Comparison of ENCODE assay signal across 10 mouse cellular contexts in genomic region chr3:51745162-51745561, GRCm38 (mm10).
DNase-seq lines count a peak whose midpoint lies in the region; ATAC-seq and TF ChIP-seq lines count a peak whose summit lies in the region.
"Had no signal": no experiment of that assay in that cellular context is flagged by ENCODE, and none has a peak within 500 bp of the region (broad histone marks: within the 10 kb centered on the region; RNA-seq: fewer than 3 reads in every experiment).

No protein-coding gene starts in this region.

- H3K4me1 ChIP-seq in kidney, embryonic 16.5 days (ENCODE audit: insufficient read depth, low read length), result peaks cover 39% of the 10 kb centered on the region
- H3K4me1 ChIP-seq in kidney, adult 2 months (ENCODE audit: control insufficient read depth, insufficient read depth, low read length), result peaks cover 17% of the 10 kb centered on the region
- H3K4me1 ChIP-seq in MEL (ENCODE audit: control insufficient read depth in 1 of 2, insufficient read depth in 2 of 2, low read length in 2 of 2), result peaks cover 24 to 43% of the 10 kb centered on the region in 2 experiments
- H3K4me1 ChIP-seq in midbrain, embryonic 16.5 days (ENCODE audit: control insufficient read depth, insufficient read depth, low read length), result peaks cover 25% of the 10 kb centered on the region
- peaks cover 42% of the 10 kb centered on the region for H3K4me1 ChIP-seq in hindbrain, embryonic 10.5 days (replicated peaks)

- H3K9me3 ChIP-seq in kidney, embryonic 16.5 days (ENCODE audit: low read length), result no peaks in the 10 kb centered on the region
- H3K9me3 ChIP-seq in MEL (replicated peaks; ENCODE audit: insufficient read depth, low read length), result no peaks in the 10 kb centered on the region
- H3K9me3 ChIP-seq in midbrain, embryonic 16.5 days (replicated peaks; ENCODE audit: control insufficient read depth, low read length, poor library complexity, severe bottlenecking), result no peaks in the 10 kb centered on the region
- H3K9me3 ChIP-seq in hindbrain, embryonic 10.5 days, result no peaks in the 10 kb centered on the region

- no peak for TF ChIP-seq RAD21 in MEL (IDR thresholded peaks at IDR 0.05; ENCODE audit: low read depth, low read length)

- no peak for TF ChIP-seq EP300 in MEL (IDR thresholded peaks at IDR 0.05; ENCODE audit: low read depth in 1 of 2, low read length in 2 of 2)

- no peaks in the 10 kb centered on the region for H3K79me2 ChIP-seq in MEL (ENCODE audit: control insufficient read depth, insufficient read depth, low read length, poor library complexity)

- TF ChIP-seq POLR2A in kidney, adult 2 months (IDR thresholded peaks at IDR 0.05; ENCODE audit: low read depth, low read length), result no peak
- no peak for TF ChIP-seq POLR2A in MEL (IDR thresholded peaks at IDR 0.05; ENCODE audit: control insufficient read depth in 1 of 2, insufficient read depth in 1 of 2, low read depth in 1 of 2, low read length in 2 of 2, poor library complexity in 1 of 2)

- H3K4me2 ChIP-seq in kidney, embryonic 16.5 days (replicated peaks; ENCODE audit: low read depth, low read length), result no peak overlapping the region
- no peak overlapping the region for H3K4me2 ChIP-seq in midbrain, embryonic 16.5 days (ENCODE audit: low read length)
- H3K4me2 ChIP-seq: midbrain, embryonic 12.5 days had no signal

- H3K27me3 ChIP-seq in kidney, embryonic 16.5 days (ENCODE audit: insufficient read depth, low read length), result no peaks in the 10 kb centered on the region
- no peaks in the 10 kb centered on the region for H3K27me3 ChIP-seq in kidney, adult 2 months (replicated peaks; ENCODE audit: control insufficient read depth, insufficient read depth, low read length)
- H3K27me3 ChIP-seq in MEL (ENCODE audit: control insufficient read depth in 1 of 2, insufficient read depth in 2 of 2, low read length in 2 of 2), result no peaks in the 10 kb centered on the region
- H3K27me3 ChIP-seq in midbrain, embryonic 16.5 days (ENCODE audit: control insufficient read depth, insufficient read depth, low read depth, low read length), result no peaks in the 10 kb centered on the region
- H3K27me3 ChIP-seq in hindbrain, embryonic 10.5 days (ENCODE audit: insufficient read depth, poor library complexity, severe bottlenecking), result no peaks in the 10 kb centered on the region
- H3K27me3 ChIP-seq: midbrain, embryonic 12.5 days had no signal

- H3K4me3 ChIP-seq in kidney, embryonic 16.5 days (ENCODE audit: low read length), result no peak overlapping the region
- H3K4me3 ChIP-seq in kidney, adult 2 months (ENCODE audit: insufficient read depth, low read depth, low read length), result no peak overlapping the region
- peak overlapping the region in 1 of 2 experiments; percentile 44; a peak in 1 of 4 replicates for H3K4me3 ChIP-seq in MEL (ENCODE audit: control insufficient read depth in 1 of 2, insufficient read depth in 1 of 2, low read depth in 2 of 2, low read length in 2 of 2)
- no peak overlapping the region for H3K4me3 ChIP-seq in midbrain, embryonic 16.5 days (ENCODE audit: low read depth, low read length)
- no peak overlapping the region for H3K4me3 ChIP-seq in hindbrain, embryonic 10.5 days
- H3K4me3 ChIP-seq: midbrain, embryonic 12.5 days had no signal

- WGBS in kidney, embryonic 16.5 days, result 66% methylated on average over 8 of the region's 8 CpGs
- 81% methylated on average over 8 of the region's 8 CpGs for WGBS in kidney, adult 2 months
- WGBS in midbrain, embryonic 16.5 days, result 93% methylated on average over 8 of the region's 8 CpGs
- 80% methylated on average over 8 of the region's 8 CpGs for WGBS in hindbrain, embryonic 10.5 days

- peak overlapping the region; percentile 78 for H3K27ac ChIP-seq in kidney, embryonic 16.5 days (ENCODE audit: low read length)
- no peak overlapping the region for H3K27ac ChIP-seq in kidney, adult 2 months (ENCODE audit: insufficient read depth, low read depth, low read length)
- peak overlapping the region; percentile 84 for H3K27ac ChIP-seq in MEL (ENCODE audit: control insufficient read depth, low read depth, low read length)
- no peak overlapping the region for H3K27ac ChIP-seq in midbrain, embryonic 16.5 days (ENCODE audit: low read length)
- no peak overlapping the region for H3K27ac ChIP-seq in hindbrain, embryonic 10.5 days

- no peak for ATAC-seq in kidney, embryonic 16.5 days (ENCODE audit: low FRiP score, low TSS enrichment)
- ATAC-seq in inflammation-experienced regulatory T-cells, adult 6 months, result peak; percentile 81
- ATAC-seq in midbrain, embryonic 16.5 days, result no peak

- H3K9ac ChIP-seq in kidney, embryonic 16.5 days (replicated peaks; ENCODE audit: low read length), result no peak overlapping the region
- H3K9ac ChIP-seq in MEL (ENCODE audit: control insufficient read depth, low read depth, low read length, poor library complexity, severe bottlenecking), result peak overlapping the region; percentile 44; the same call in 1 of the 2 replicates
- no peak overlapping the region for H3K9ac ChIP-seq in midbrain, embryonic 16.5 days (ENCODE audit: low read depth, low read length)
- H3K9ac ChIP-seq: midbrain, embryonic 12.5 days had no signal

- no peak for DNase-seq in kidney, adult 2 months
- DNase-seq in MEL (ENCODE audit: low read depth, low spot score), result no peak
- DNase-seq in natural killer cell, adult 2 months (ENCODE audit: low spot score in 2 of 2), result peak; percentile 76 to 91
- DNase-seq in layer of hippocampus, postnatal 36 days, result no peak
- DNase-seq in hindbrain, embryonic 10.5 days (ENCODE audit: low spot score), result no peak
- DNase-seq: left cerebral cortex, postnatal 4 days had no signal

- no peaks in the 10 kb centered on the region; the same call in 1 of the 2 replicates for H3K36me3 ChIP-seq in kidney, embryonic 16.5 days (ENCODE audit: insufficient read depth, low read length)
- no peaks in the 10 kb centered on the region for H3K36me3 ChIP-seq in kidney, adult 2 months (ENCODE audit: control insufficient read depth, insufficient read depth, low read length)
- peaks cover 0 to 36% of the 10 kb centered on the region in 2 experiments; a peak in 2 of 4 replicates for H3K36me3 ChIP-seq in MEL (ENCODE audit: control insufficient read depth in 1 of 2, insufficient read depth in 2 of 2, low read length in 2 of 2)
- H3K36me3 ChIP-seq in midbrain, embryonic 16.5 days (ENCODE audit: control insufficient read depth, insufficient read depth, low read length), result no peaks in the 10 kb centered on the region
- no peaks in the 10 kb centered on the region for H3K36me3 ChIP-seq in hindbrain, embryonic 10.5 days
- H3K36me3 ChIP-seq: midbrain, embryonic 12.5 days had no signal

- TF ChIP-seq CTCF in kidney, adult 2 months (conservative IDR thresholded peaks at IDR 0.05; ENCODE audit: insufficient read depth, insufficient read length, low read depth, low read length), result no peak
- no peak for TF ChIP-seq CTCF in MEL (IDR thresholded peaks at IDR 0.05 in 2 of 3, conservative IDR thresholded peaks at IDR 0.05 in 1 of 3; ENCODE audit: control insufficient read depth in 1 of 3, insufficient read depth in 1 of 3, low read depth in 2 of 3, low read length in 3 of 3, poor library complexity in 1 of 3, severe bottlenecking in 1 of 3)

TF ChIP-seq in MEL, 35 proteins besides CTCF, POLR2A, EP300 and RAD21:
- TF ChIP-seq MXI1 (IDR thresholded peaks at IDR 0.05; ENCODE audit: low read depth, low read length) (no peak), TBP (IDR thresholded peaks at IDR 0.05; ENCODE audit: low read depth, low read length) (no peak), MAX (IDR thresholded peaks at IDR 0.05; ENCODE audit: low read length) (no peak), UBTF (IDR thresholded peaks at IDR 0.05; ENCODE audit: borderline replicate concordance, insufficient read depth, low read depth, low read length) (no peak), HCFC1 (IDR thresholded peaks at IDR 0.05; ENCODE audit: low read depth, low read length) (no peak), KAT2A (conservative IDR thresholded peaks at IDR 0.05; ENCODE audit: low read depth, low read length) (no peak), MYC (IDR thresholded peaks at IDR 0.05; ENCODE audit: low read depth, low read length) (no peak), NELFE (IDR thresholded peaks at IDR 0.05; ENCODE audit: low read depth, low read length) (no peak)
TF ChIP-seq in MEL: peak in this region for 0.

Comparison
In these comparisons a context has a peak if more than half of its experiments do, and no peak if none do; other contexts are left out.
1. H3K27ac ChIP-seq: peak in kidney, embryonic 16.5 days (single experiment) and MEL (single experiment); none in kidney, adult 2 months (single experiment), midbrain, embryonic 16.5 days (single experiment) and hindbrain, embryonic 10.5 days (single experiment).
2. DNase-seq: peak in natural killer cell, adult 2 months (2 of 2); none in kidney, adult 2 months (single experiment), MEL (single experiment), layer of hippocampus, postnatal 36 days (0 of 2) and hindbrain, embryonic 10.5 days (single experiment).